Mouse (Mus musculus): ENCODE results near the gene Rapsn. TPM values are rescaled to one million over a fixed set of nuclear protein-coding genes. Genes with fewer than 3 reads are reported as not detected.
"Not testable (repeated sequence)": the region's sequence is repeated elsewhere in the genome, so short reads cannot be mapped to it uniquely, and the experiment has no call there.

Rapsn gene
- total RNA-seq (2021), result 1 to 10 TPM; 1.7 to 5.0 TPM
- long read RNA-seq, experiment 1, transcript Rapsn-201 (8 exons, 1,606 nt), result major isoform, 5 of 6 reads
- long read RNA-seq, experiment 1, partial matches to known transcripts, result 1 of 6 reads
- long read RNA-seq, experiment 1, other reads (novel, unspliced or antisense), result 0 of 6 reads
- long read RNA-seq, experiment 2, partial matches to known transcripts, result 0 of 4 reads
- long read RNA-seq, experiment 2, other reads (novel, unspliced or antisense), result 0 of 4 reads

DNA sequence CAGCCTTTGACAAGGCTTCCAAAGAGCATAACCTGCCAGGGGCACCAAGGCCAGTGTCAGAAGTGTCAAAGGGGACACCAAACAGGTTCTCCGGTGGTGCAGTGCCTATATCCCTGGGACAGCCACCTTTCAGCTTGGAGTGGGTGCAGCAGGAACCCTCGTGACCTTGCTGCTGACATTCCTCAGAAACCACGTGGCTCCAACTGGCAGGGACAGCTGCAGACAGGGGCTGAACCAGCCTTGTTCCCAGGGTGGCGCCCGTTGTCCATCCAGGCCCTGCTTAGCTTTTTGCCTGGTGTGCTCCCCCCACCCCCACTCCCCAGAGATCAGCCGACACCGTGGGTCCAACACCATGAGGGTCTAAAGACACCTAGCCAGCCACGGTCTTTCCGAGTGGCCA, at the start of gene Rapsn:
Rapsn (plus strand) TSS at position 236 of the 400 bp plus-strand sequence.
- DNase-seq, result peak; percentile 67

DNA sequence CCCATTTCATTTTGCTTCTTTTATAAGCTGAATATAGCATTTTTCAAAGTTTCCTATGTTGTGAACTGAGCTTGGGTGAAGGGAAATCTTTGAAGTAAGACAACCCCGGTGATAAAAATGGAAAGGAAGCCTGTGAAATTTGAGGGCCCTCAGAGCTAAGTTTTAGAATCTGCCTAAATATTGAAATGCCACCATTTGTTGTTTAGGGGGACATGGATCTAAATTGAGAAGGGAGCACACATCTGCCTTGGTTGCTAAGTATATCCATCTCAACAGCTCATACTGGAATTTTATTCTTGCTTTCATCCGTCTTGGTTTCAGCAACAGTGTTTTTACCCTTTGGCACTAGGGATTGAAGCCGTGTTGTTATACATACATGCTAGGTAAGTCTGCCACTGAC, 49.4 kb upstream of the Rapsn start:
- no peak for DNase-seq

DNA sequence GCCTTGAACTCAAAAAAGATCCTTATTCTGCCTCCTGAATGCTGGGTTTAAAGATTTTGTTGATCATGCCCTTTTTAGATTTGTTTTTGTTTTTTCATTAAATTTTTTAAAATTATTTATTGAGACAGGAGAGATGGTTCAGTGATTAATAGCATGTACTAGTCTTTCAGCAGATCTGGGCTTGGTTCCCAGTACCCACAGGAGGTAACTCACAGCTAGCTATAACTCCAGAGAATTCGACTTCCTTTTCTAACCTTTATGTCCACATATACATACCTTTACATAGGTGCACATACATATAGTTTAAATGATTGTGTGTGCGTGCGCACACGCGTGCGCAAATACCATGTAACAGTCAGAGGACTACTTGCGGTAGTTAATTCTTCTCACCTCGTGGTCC, 26.9 kb upstream of the Rapsn start:
- DNase-seq, result no peak

DNA sequence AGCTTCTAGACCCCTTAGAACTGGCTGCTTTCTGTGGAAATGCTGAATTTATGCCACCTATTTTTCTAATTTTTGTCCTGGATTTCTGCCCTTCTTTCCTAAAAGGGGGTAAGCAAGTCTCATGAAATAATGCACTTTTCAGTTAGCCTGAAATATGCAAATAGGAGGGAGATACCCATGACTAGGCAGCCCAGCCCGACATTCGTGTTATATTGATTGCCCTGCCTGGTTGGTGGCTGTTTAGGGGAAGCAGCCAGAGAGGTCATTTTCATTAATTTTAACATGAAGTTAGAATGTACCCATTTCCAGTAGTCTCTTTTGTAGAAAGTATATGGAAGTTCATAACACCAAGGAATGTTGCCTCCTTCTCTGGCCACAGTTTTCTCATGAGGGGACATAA, 21.5 kb upstream of the Rapsn start:
- DNase-seq, result no peak

DNA sequence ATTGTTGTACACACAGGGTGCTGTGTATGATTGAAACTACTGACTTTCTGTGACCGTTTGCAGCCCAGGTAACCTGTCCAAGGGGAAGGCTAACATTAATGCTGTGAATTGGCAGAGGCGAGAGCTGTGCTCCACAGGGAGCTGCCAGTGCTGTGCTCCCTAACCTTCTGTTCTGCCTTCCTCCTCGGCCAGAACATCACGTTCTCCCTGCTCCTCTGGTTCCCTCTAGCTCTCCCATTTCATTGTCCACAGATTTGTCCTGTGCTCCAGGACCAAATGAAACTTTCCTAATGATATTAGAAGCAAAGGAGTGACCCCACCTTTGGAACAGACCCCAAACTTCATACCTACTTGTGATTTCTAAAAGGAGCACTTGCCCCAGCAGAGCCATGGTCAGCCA, 20.0 kb upstream of the Rapsn start:
- peak; percentile 22 for DNase-seq

DNA sequence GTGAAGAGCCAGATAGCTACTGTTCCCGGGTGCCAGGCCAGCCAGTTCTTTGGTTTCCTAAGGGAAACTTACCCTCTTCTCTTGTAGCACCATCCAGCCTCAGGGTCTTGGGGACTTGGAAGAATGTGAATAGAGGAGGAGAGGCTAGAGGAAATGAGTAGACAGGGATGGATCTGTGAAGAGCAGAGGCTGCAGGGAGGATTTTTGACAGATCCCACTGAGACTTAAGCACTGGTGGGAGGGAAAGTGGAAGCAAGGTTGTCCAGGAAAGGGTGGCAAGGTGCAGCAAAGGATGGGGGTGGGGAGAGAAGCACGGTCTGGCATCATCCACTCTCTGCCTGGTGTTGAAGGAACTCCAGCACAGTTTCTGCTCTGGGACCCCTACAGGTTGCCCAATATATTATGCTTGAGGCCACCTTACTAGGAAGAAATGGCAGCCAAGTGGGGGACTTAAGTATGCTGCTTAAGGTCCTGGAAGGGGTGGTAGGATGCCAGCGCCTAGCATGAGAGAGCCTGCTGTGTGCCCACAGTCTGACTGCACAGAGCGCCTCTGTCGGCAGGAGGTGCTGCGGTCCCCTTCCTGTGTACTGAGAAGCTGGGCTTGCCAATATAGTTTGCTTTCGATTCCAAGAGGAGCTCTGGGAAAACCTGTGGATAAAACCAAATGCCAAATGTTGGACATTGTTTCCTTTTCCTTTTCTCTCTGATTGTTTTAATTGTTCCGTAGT, 17.2 kb upstream of the Rapsn start:
- DNase-seq, result peak; percentile 57

DNA sequence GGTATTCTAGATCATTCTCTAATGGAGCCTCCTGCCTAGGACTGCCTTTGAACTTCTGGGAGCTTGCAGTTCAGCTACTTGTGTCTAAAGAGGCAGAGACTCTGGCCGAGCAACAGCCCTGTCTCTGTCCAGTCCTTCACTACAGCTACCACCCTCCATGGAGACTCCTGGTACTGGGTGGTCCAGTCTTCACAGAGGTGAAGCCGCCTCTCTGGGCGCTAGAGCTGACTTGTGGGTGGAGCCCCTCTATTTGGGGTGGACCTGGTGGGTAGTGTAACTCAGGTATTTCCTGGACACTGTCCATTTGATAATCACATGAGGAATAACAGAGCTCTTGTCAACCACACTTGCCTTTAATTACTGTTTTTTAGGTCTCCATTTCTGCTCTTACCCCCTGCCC, 15.5 kb upstream of the Rapsn start:
- DNase-seq, result no peak

DNA sequence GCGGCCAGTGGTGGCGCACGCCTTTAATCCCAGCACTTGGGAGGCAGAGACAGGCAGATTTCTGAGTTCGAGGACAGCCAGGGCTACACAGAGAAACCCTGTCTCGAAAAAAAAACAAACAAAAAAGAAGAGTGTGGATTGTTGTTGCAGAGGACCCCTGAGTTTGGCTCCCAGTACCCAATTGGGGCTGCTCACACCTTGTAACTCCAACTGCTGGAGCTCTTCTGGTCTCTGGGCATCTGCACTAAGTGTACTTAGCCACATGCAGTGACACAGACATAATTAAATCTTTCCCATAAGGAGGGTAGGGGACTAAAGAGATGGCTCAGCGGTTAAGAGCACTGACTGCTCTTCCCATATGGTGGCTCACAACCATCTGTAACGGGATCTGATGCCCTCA, 13.2 kb upstream of the Rapsn start:
- not testable (repeated sequence) for DNase-seq

DNA sequence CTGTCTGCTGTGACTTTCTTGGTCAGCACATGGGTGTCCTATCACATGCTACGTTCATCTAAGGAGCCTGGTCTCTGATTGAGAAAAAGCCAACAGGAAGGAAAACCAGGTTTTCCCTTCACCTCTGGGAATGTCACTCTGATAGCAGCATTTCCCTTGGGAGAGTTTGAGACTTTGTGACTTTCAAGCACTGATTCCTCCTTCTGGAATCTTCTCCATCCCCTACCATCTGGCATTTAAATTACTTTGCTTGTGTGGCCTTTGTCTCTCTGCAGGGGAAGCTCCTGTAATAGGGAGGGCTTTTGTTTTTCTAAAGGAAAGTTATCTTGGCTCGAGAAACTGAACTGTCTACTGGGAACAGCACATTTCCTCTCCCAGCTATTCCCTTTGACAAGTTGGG, 12.3 kb upstream of the Rapsn start:
- no peak for DNase-seq

DNA sequence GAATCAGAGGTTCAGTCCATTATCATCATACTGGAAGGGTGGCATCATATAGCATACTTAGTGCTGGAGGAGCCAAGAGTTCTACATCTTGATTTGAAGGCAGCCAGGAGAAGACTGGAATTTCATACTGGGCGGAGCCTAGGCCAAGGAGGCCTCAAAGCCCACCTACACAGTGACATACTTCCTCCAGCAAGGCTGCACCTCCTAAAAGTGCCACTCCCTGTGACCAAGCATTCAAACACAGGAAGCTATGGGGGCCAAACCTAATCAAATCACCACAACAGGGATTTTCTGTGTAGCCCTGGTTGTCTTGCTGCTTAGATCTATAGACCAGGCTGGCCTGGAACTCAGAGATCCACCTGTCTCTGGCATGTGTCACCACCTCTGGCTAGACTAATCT, 11.5 kb upstream of the Rapsn start:
- DNase-seq, result no peak

DNA sequence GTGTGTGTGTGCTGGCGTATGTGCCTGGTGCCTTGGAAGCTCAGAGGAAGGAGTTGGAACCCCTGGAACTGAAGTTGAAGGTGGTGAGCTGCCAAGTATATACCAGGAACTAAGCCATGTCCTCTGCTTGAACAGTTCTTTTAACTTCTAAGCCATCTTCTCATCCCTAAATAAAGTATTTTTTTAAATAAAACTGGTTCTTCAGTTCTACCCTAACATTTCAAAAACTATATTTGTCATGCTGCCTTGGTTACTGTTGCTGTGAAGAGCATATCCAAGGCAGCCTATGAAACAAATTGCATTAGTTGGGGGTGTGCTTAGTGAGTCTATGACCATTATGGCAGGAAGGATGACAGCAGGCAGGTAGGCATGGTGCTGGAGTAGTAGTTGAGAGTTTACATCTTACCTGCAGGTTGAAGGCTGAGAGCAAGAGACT, 10.3 kb upstream of the Rapsn start:
- DNase-seq, result no peak

DNA sequence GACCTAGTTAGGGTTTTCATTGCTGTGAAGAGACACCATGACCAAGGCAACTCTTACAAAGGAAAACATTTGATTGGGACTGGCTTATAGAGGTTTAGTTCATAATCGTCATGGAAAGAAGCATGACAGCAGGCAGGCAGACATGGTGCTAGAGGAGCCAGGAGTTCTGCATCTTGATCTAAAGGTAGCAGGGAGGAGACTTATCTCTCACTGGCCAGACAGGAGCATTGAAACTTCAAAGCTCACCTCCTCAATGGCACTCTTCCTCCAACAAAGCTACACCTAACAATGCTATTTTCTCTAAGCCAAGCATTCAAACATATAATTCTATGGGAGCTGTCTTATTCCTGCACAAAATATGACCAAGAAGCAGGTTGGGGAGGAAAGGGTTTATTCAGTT, 8.9 kb upstream of the Rapsn start:
- DNase-seq, result no peak

DNA sequence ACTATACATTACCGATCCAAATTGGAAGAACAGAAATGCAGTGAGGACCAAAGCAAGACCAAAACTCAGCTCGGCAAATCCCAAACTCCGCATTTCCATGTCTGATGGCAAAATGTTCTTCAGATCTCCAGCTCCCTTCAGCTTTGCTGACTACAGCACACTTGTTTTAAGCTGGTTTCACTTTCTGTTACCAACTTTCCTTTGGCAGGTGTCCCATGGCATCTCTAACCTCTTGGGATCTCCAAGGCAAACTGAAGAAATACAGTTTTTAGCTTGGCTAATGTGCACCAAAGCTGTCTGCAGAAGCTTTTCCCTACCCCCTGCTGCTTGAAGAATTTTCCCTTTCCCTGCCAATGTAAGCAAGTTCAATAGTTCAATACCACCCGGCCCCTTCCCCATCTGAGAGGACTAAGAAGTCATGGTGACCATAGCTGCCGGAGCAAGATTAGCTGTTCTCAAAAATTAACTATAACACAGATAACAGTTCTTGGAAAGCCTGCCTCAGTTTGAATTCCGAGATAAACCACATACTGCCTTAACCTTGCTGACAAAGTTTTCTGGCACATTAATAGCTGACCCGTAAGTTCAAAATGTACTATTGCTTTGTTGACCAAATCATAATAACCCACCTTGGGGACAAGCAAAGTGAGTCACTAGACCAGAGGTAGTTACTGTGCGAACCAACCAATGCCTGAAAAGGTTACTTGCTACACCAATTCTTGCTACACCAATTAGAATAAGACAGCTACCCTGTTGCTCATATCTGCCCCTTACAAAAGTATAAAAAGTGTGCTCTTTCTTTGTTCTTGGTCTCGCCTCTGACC, 7.8 kb upstream of the Rapsn start:
- peak; percentile 61 for DNase-seq

DNA sequence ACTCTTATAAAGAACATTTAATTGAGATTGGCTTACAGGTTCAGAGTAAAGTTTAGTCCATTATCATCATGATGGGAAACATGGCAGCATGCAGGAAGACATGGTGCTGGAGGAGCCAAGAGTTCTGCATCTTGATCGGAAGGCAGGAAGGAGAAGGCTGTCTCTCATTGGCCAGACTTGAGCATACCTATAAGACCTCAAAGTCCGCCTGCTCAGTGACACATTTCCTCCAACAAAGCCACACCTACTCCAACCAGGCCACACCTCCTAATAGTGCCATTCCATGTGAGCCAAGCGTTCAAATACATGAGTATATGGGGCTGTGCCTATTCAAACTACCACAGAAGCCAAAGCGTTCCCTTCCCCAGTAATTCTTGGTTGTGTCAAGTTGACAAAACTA, 4.2 kb upstream of the Rapsn start:
- DNase-seq, result no peak

DNA sequence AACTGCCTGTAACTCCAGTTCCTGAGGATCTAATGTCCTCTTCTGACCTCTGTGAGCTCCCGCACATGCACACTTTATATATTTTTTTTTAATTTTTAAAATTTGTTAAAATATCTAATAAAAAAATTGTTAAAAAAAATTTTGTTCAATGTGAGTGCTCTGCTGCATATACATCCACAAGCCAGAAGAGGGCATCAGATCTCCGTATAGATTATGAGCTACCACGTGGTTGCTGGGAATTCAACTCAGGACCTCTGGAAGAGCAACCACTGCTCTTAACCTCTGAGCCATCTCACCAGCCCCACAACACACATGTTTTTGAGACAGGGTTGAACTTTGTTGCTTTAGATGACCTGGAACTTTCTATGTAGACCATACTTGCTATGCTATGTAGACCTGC, 2.4 kb upstream of the Rapsn start:
- no peak for DNase-seq

DNA sequence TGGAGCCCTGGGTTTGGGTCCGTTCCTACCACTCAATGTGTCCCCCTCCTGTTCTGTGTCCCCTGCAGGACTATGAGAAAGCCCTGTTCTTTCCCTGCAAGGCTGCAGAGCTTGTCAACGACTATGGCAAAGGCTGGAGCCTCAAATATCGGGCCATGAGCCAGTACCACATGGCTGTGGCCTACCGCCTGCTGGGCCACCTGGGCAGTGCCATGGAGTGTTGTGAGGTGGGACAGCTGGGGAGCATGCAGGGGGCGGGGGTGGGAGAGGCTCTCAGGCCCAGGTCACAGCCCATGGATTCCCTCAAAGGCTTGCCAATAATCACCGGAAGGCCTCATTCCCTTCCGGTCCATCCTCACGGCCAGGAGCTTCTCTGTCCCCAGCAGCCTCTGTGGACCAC, 6.4 kb downstream of the Rapsn start:
- no peak for DNase-seq

DNA sequence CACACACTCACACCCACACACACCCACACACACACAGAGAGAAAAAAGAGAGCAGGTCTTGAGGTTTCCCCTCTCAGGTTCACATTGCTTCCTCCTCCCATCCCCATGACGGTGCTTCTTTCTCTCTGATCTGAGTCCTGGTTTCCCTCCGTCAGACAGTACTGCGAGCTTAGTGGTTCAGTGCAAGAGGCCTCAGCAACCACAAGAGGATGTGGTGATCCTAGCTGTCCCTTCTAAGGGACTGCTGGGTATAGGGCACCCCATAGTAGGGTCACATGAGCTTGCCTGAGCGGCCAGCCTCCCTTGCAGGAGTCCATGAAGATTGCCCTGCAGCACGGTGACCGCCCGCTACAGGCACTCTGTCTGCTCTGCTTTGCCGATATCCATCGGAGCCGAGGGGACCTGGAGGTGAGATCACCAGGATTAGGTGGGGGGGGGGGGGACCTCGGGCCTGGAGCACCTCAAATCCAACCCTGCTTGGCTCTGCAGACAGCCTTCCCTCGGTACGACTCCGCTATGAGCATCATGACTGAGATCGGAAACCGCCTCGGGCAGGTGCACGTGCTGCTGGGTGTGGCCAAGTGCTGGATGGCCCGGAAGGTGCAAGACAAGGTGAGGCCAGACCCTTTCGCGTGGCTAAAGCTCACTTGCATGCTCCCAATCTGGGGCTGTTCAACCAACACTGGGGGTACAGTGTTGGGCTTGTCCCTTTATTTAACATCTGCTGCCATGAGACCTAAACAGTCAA, 7.4 kb downstream of the Rapsn start:
- no peak for DNase-seq

DNA sequence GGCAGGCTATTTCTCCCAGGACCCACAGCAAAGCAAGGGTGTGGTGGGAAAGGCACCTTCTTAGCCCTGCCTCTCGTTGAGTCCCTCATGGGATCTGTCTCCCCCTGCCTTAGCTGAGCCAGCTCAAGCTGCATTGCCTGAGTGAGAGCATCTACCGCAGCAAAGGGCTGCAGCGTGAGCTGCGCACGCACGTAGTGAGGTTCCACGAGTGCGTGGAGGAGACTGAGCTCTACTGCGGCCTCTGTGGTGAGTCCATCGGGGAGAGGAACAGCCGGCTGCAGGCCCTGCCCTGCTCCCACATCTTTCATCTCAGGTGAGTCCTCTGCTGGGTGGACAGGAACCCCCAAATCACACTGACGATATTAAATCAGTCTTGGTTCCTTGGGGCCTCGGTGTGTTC, 9.3 kb downstream of the Rapsn start:
- no peak for DNase-seq

DNA sequence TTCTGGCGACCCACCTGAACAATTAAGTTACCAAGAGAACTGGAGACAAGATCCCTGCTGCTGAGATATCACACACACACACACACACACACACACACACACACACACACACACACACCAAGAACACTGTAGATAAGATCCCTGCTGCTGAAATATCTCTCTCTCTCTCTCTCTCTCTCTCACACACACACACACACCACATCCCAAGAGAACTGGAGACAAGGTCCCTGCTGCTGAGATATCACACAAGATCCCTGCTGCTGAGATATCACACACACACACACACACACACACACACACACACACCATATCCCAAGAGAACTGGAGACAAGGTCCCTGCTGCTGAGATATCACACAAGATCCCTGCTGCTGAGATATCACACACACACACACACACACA, 10.4 kb downstream of the Rapsn start:
- DNase-seq, result not testable (repeated sequence)

DNA sequence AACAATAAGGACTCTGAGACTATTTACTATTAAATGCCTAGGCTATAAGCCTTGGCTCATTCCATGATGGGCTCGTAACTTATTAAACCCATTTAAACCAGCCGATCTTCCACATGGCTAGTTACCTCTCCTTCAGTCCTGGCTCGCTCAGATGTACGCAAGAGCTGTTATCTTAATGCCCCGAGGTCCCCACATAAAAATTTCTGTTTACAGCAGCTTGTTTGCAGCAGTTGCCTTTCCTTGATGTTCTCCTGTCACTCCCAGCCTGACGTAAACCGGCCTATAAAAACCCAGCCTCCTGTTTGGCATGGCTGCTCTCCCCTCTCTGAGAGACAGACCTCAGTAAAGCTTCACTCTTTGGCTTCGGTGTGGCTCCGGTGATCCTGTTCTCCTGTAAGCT, 11.9 kb downstream of the Rapsn start:
- DNase-seq, result no peak

DNA sequence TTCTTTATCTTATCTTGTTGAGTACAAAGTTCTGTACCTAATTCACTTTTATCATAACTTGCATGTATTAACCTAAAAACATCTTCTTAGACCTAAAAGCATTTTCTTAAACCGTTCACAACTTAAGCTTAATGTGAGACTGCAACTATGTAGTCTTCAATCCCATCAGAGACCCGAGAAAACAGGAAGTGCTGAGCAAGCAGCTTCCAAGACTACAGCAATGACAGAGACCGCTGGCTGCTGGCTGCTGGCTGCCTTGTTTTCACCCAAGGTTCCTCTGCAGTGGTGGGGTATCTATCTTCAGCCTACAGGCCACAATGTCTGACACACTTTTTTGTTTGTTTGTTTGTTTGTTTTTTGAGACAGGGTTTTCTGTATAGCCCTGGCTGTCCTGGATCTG, 16.5 kb downstream of the Rapsn start:
- DNase-seq, result no peak

DNA sequence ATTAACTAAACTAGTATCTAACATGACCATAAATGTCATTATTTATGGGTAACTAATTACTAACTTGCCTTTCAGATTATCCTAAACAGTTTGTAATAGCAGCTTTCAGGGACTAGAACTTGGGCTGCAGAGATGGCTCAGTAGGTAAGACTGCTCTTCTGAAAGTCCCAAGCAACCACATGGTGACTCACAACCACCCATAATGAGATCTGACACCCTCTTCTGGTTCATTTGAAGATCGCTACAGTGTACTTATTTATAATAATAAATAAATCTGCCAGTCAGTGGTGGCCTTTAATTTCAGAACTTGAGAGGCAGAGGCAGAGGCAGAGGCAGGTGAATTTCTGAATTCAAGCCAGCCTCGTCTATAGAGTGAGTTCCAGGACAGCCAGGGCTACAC, 17.3 kb downstream of the Rapsn start:
- no peak for DNase-seq

All from adrenal gland, postnatal 10 days (tissue).